31 mouse cellular contexts compared by ENCODE assay signal in genomic region chr6:47793284-47793683, GRCm38 (mm10). TPM values are rescaled to one million over a fixed set of nuclear protein-coding genes. Genes with fewer than 3 reads are reported as not detected.
DNase-seq lines count a peak whose midpoint lies in the region; ATAC-seq and TF ChIP-seq lines count a peak whose summit lies in the region.
"Had no signal": no experiment of that assay in that cellular context is flagged by ENCODE, and none has a peak within 500 bp of the region (broad histone marks: within the 10 kb centered on the region; RNA-seq: fewer than 3 reads in every experiment).

No protein-coding gene starts in this region.

- no peak overlapping the region for H3K27ac ChIP-seq in heart, adult 2 months
- no peak overlapping the region for H3K27ac ChIP-seq in lung, postnatal 0 days (ENCODE audit: low read length)
- H3K27ac ChIP-seq in stomach, postnatal 0 days (replicated peaks): peak overlapping the region; percentile 31; the same call in 1 of the 2 replicates
- H3K27ac ChIP-seq in left cerebral cortex, adult 2 months: no peak overlapping the region
- H3K27ac ChIP-seq: embryonic facial prominence, embryonic 10.5 days; embryonic facial prominence, embryonic 13.5 days; forebrain, embryonic 10.5 days; forebrain, embryonic 13.5 days; gastrocnemius, adult 2 months; heart, embryonic 10.5 days; heart, embryonic 13.5 days; hindbrain, postnatal 0 days had no signal

- intact Hi-C loops in heart, adult 2 months (cut with DNase I): no loop called here
- intact Hi-C loops in left cerebral cortex, adult 2 months (cut with DNase I): no loop called here

- H3K4me1 ChIP-seq in heart, adult 2 months (ENCODE audit: control insufficient read depth, insufficient read depth, low read length): peaks cover 2% of the 10 kb centered on the region
- 0 out of 2 replicates have a peak, but pooled peaks cover 4% of the 10 kb centered on the region for H3K4me1 ChIP-seq in lung, postnatal 0 days (ENCODE audit: insufficient read depth, low read depth, low read length)
- peaks cover 3% of the 10 kb centered on the region for H3K4me1 ChIP-seq in lung, adult 2 months (ENCODE audit: control insufficient read depth, insufficient read depth, low read length)
- H3K4me1 ChIP-seq in stomach, postnatal 0 days (replicated peaks; ENCODE audit: control insufficient read depth, insufficient read depth): no peaks in the 10 kb centered on the region

- H3K4me2 ChIP-seq in lung, postnatal 0 days (replicated peaks; ENCODE audit: low read depth, low read length): no peak overlapping the region
- no peak overlapping the region for H3K4me2 ChIP-seq in stomach, postnatal 0 days (replicated peaks; ENCODE audit: low read depth)
- H3K4me2 ChIP-seq: embryonic facial prominence, embryonic 13.5 days; forebrain, embryonic 13.5 days; heart, embryonic 13.5 days; hindbrain, embryonic 14.5 days had no signal

- TF ChIP-seq CTCF in heart, adult 2 months (IDR thresholded peaks at IDR 0.05): no peak
- TF ChIP-seq CTCF in lung, postnatal 0 days (IDR thresholded peaks at IDR 0.05): no peak
- TF ChIP-seq CTCF in lung, adult 2 months (IDR thresholded peaks at IDR 0.05; ENCODE audit: insufficient read depth, low read length): no peak
- no peak for TF ChIP-seq CTCF in stomach, postnatal 0 days (IDR thresholded peaks at IDR 0.05; ENCODE audit: low read depth)
- no peak for TF ChIP-seq CTCF in left cerebral cortex, adult 2 months (IDR thresholded peaks at IDR 0.05)

- H3K9ac ChIP-seq in heart, adult 2 months (ENCODE audit: low read depth, low read length): no peak overlapping the region
- H3K9ac ChIP-seq in lung, postnatal 0 days (replicated peaks; ENCODE audit: low read depth): no peak overlapping the region
- no peak overlapping the region for H3K9ac ChIP-seq in stomach, postnatal 0 days (ENCODE audit: low read length)
- H3K9ac ChIP-seq: embryonic facial prominence, embryonic 13.5 days; forebrain, embryonic 13.5 days; heart, embryonic 13.5 days; hindbrain, embryonic 14.5 days had no signal

- no peaks in the 10 kb centered on the region for H3K9me3 ChIP-seq in lung, postnatal 0 days (ENCODE audit: low read length)
- no peaks in the 10 kb centered on the region for H3K9me3 ChIP-seq in stomach, postnatal 0 days (ENCODE audit: control insufficient read depth, low read length)
- H3K9me3 ChIP-seq: embryonic facial prominence, embryonic 10.5 days; embryonic facial prominence, embryonic 13.5 days; forebrain, embryonic 10.5 days; forebrain, embryonic 13.5 days; heart, embryonic 10.5 days; heart, embryonic 13.5 days had no signal

- no peaks in the 10 kb centered on the region for H3K27me3 ChIP-seq in heart, adult 2 months (ENCODE audit: control insufficient read depth, insufficient read depth, low read length)
- H3K27me3 ChIP-seq in lung, postnatal 0 days (replicated peaks; ENCODE audit: insufficient read depth, low read length): no peaks in the 10 kb centered on the region
- H3K27me3 ChIP-seq in stomach, postnatal 0 days (ENCODE audit: control insufficient read depth, insufficient read depth, low read length): no peaks in the 10 kb centered on the region
- H3K27me3 ChIP-seq: embryonic facial prominence, embryonic 13.5 days; forebrain, embryonic 13.5 days; heart, embryonic 13.5 days had no signal

- DNase-seq in heart, adult 11 months: peak; percentile 55
- DNase-seq in heart, adult 2 months: no peak
- peak; percentile 30 for DNase-seq in kidney, postnatal 14 days
- DNase-seq in kidney, adult 9 months: no peak
- peak; percentile 42 for DNase-seq in lung, postnatal 0 days (ENCODE audit: low spot score)
- no peak for DNase-seq in lung, adult 2 months
- no peak for DNase-seq in stomach, postnatal 0 days (ENCODE audit: low spot score)
- no peak for DNase-seq in left cerebral cortex, adult 2 months (ENCODE audit: extremely low spot score in 1 of 2, low spot score in 2 of 2)
- DNase-seq: adrenal gland, postnatal 10 days; adrenal gland, postnatal 36 days; cerebellum, adult 11 months; cerebellum, adult 2 months; cerebellum, postnatal 10 days; cerebellum, postnatal 36 days; embryo, embryonic 11 days; gastrocnemius, adult 2 months; gastrocnemius, postnatal 14 days; heart, adult 18-20 months; heart, postnatal 14 days; heart, postnatal 4 days had no signal

- no peak for TF ChIP-seq EP300 in heart, adult 2 months (IDR thresholded peaks at IDR 0.05; ENCODE audit: insufficient read depth, low read depth, low read length)
- TF ChIP-seq EP300 in lung, postnatal 0 days (IDR thresholded peaks at IDR 0.05): no peak
- TF ChIP-seq EP300 in stomach, postnatal 0 days (optimal IDR thresholded peaks at IDR 0.05): no peak

- 66% methylated on average over 5 of the region's 5 CpGs for WGBS in heart, adult 2 months
- 59% methylated on average over 5 of the region's 5 CpGs for WGBS in lung, postnatal 0 days
- WGBS in lung, adult 2 months: 63% methylated on average over 5 of the region's 5 CpGs
- 28% methylated on average over 5 of the region's 5 CpGs for WGBS in stomach, postnatal 0 days

- no peak for TF ChIP-seq POLR2A in heart, adult 2 months (IDR thresholded peaks at IDR 0.05; ENCODE audit: insufficient read depth, low read depth, low read length)
- TF ChIP-seq POLR2A in lung, adult 2 months (IDR thresholded peaks at IDR 0.05; ENCODE audit: borderline replicate concordance, extremely low read depth, low read depth, low read length): no peak

- no peak overlapping the region for H3K4me3 ChIP-seq in heart, adult 2 months
- H3K4me3 ChIP-seq in lung, postnatal 0 days (ENCODE audit: low read depth, low read length): no peak overlapping the region
- H3K4me3 ChIP-seq in lung, adult 2 months (replicated peaks; ENCODE audit: extremely low read depth, low read depth, low read length): no peak overlapping the region
- H3K4me3 ChIP-seq in stomach, postnatal 0 days (ENCODE audit: low read depth, low read length): no peak overlapping the region
- H3K4me3 ChIP-seq in left cerebral cortex, adult 2 months: no peak overlapping the region
- H3K4me3 ChIP-seq: embryonic facial prominence, embryonic 10.5 days; embryonic facial prominence, embryonic 13.5 days; erythroblast, embryonic 14.5 days; forebrain, embryonic 10.5 days; forebrain, embryonic 13.5 days; gastrocnemius, adult 2 months; heart, embryonic 10.5 days; heart, embryonic 13.5 days had no signal

- no peaks in the 10 kb centered on the region for H3K79me2 ChIP-seq in heart, adult 2 months (replicated peaks; ENCODE audit: control insufficient read depth, insufficient read depth, low read length)

- no peak for ATAC-seq in lung, postnatal 0 days
- ATAC-seq in stomach, postnatal 0 days (ENCODE audit: low FRiP score, low TSS enrichment): 0 out of 2 replicates have a peak, but pooled peaks have one; percentile 16
- ATAC-seq: activated CD4-positive, CD25-positive, alpha-beta regulatory T cell, adult 4 months; forebrain, embryonic 13.5 days; forebrain, embryonic 16.5 days; hindbrain, postnatal 0 days had no signal

- peaks cover 3% of the 10 kb centered on the region for H3K36me3 ChIP-seq in heart, adult 2 months (ENCODE audit: control insufficient read depth, insufficient read depth, low read length)
- peaks cover 8% of the 10 kb centered on the region; the same call in 1 of the 2 replicates for H3K36me3 ChIP-seq in lung, postnatal 0 days (ENCODE audit: insufficient read depth, low read length)
- H3K36me3 ChIP-seq in stomach, postnatal 0 days (ENCODE audit: control insufficient read depth, insufficient read depth, low read length): peaks cover 11% of the 10 kb centered on the region

RNA-seq across cellular contexts. Expression of gene Pdia4, which starts 19.9 kb away (rescaled TPM):
- total RNA-seq in heart, adult 2 months (2021): 10 to 100 TPM; 44.1 to 46.0 TPM
- polyA plus RNA-seq in heart, adult 2 months (2012; rRNA removed): 14.0 and 29.7 TPM in 2 replicates
- 98.0 and 123 TPM in 2 replicates for polyA plus RNA-seq in lung, postnatal 0 days (2015; fragmentation: Nextera tagmentation; extraction: Ambion mirVana)
- polyA plus RNA-seq in lung, adult 2 months (2012; rRNA removed): 24.6 and 40.1 TPM in 2 replicates
- 169 and 180 TPM in 2 replicates for polyA plus RNA-seq in stomach, postnatal 0 days (2015; fragmentation: Nextera tagmentation; extraction: Ambion mirVana)
- total RNA-seq in left cerebral cortex, adult 2 months (2021): 10 to 100 TPM; 54.7 to 58.1 TPM

RNA-seq across cellular contexts. Expression of gene Zfp786, which starts 37.4 kb away (rescaled TPM):
- under 1 TPM; 0.64 to 0.78 TPM for total RNA-seq in heart, adult 2 months (2021)
- 0.20 and 0.47 TPM in 2 replicates for polyA plus RNA-seq in heart, adult 2 months (2012; rRNA removed)
- 0.98 and 1.0 TPM in 2 replicates for polyA plus RNA-seq in lung, postnatal 0 days (2015; fragmentation: Nextera tagmentation; extraction: Ambion mirVana)
- 0.16 and 0.26 TPM in 2 replicates for polyA plus RNA-seq in lung, adult 2 months (2012; rRNA removed)
- polyA plus RNA-seq in stomach, postnatal 0 days (2015; fragmentation: Nextera tagmentation; extraction: Ambion mirVana): 1.0 and 1.1 TPM in 2 replicates
- total RNA-seq in left cerebral cortex, adult 2 months (2021): 1 to 10 TPM; 5.4 to 6.1 TPM
- polyA plus RNA-seq: activated CD4-positive, CD25-positive, alpha-beta regulatory T cell, adult 4 months; erythroblast, embryonic 14.5 days had no signal

RNA-seq across cellular contexts. Expression of gene Zfp398, which starts 42.2 kb away (rescaled TPM):
- 1 to 10 TPM; 5.8 to 7.4 TPM for total RNA-seq in heart, adult 2 months (2021)
- polyA plus RNA-seq in heart, adult 2 months (2012; rRNA removed): 3.3 and 5.5 TPM in 2 replicates
- polyA plus RNA-seq in lung, postnatal 0 days (2015; fragmentation: Nextera tagmentation; extraction: Ambion mirVana): 4.7 and 5.2 TPM in 2 replicates
- polyA plus RNA-seq in lung, adult 2 months (2012; rRNA removed): 8.8 and 8.9 TPM in 2 replicates
- 3.8 and 4.0 TPM in 2 replicates for polyA plus RNA-seq in stomach, postnatal 0 days (2015; fragmentation: Nextera tagmentation; extraction: Ambion mirVana)
- 10 to 100 TPM; 22.1 to 24.0 TPM for total RNA-seq in left cerebral cortex, adult 2 months (2021)

Comparison
In these comparisons a context has a peak if more than half of its experiments do, and no peak if none do; other contexts are left out.
1. DNase-seq: peak in heart, adult 11 months (single experiment), kidney, postnatal 14 days (single experiment) and lung, postnatal 0 days (single experiment); none in heart, adult 2 months (0 of 2), kidney, adult 9 months (single experiment), lung, adult 2 months (single experiment), stomach, postnatal 0 days (single experiment) and left cerebral cortex, adult 2 months (0 of 2).